Mouse (Mus musculus) myocyte (in vitro differentiated cells): ENCODE measurements around the gene Ngly1.

Source experiments
- CEBPB ChIP-seq: IDR thresholded peaks from 2 replicates; pipeline ENCODE4 v1.6.1; 2011; ENCODE audit warnings: mild to moderate bottlenecking, moderate library complexity; ENCODE audit not compliant: poor library complexity, insufficient read depth, severe bottlenecking
- E2F4 ChIP-seq: IDR thresholded peaks from one replicate; pipeline ENCODE4 v1.6.1; 2011; ENCODE audit warnings: mild to moderate bottlenecking, control low read depth, moderate library complexity; ENCODE audit not compliant: insufficient read depth
- MAX ChIP-seq: IDR thresholded peaks from one replicate; pipeline ENCODE4 v1.6.1; 2011; ENCODE audit warnings: low read depth, mild to moderate bottlenecking, control low read depth
- MYOD1 ChIP-seq, 3 experiments: IDR thresholded peaks; one replicate each; pipeline ENCODE4 v1.6.1; 2011; ENCODE audit warnings: control low read depth in 2 of 3, low read depth in 2 of 3, mild to moderate bottlenecking in 2 of 3, moderate library complexity in 1 of 3; ENCODE audit not compliant: insufficient read length in 2 of 3, control insufficient read depth in 1 of 3
- POLR2A ChIP-seq: IDR thresholded peaks from one replicate; pipeline ENCODE4 v1.6.1; 2011; ENCODE audit warnings: low read depth, mild to moderate bottlenecking, control low read depth, moderate library complexity; ENCODE audit not compliant: insufficient read length
- POLR2AphosphoS2 ChIP-seq: IDR thresholded peaks from one replicate; pipeline ENCODE4 v1.6.1; 2011; ENCODE audit warnings: low read depth, control low read depth; ENCODE audit not compliant: insufficient read length
- TCF12 ChIP-seq: IDR thresholded peaks from one replicate; pipeline ENCODE4 v1.6.1; 2011; ENCODE audit warnings: mild to moderate bottlenecking, control low read depth; ENCODE audit not compliant: poor library complexity, insufficient read depth, severe bottlenecking
- TCF3 ChIP-seq: IDR thresholded peaks from one replicate; pipeline ENCODE4 v1.6.1; 2011; ENCODE audit warnings: low read depth, control low read depth; ENCODE audit not compliant: insufficient read length
- USF1 ChIP-seq: IDR thresholded peaks from one replicate; pipeline ENCODE4 v1.6.1; 2011; ENCODE audit warnings: low read depth, mild to moderate bottlenecking, control low read depth, moderate library complexity

GRCm38 (mm10) chr14:16319818-16320217, 70.7 kb downstream of the Ngly1 start:
- TF ChIP-seq MAX: no peak
- TF ChIP-seq POLR2A: no peak
- no peak for TF ChIP-seq TCF3
- no peak for TF ChIP-seq CEBPB
- TF ChIP-seq TCF12: no peak
- no peak for TF ChIP-seq USF1
- TF ChIP-seq POLR2AphosphoS2: no peak
- TF ChIP-seq MYOD1 (IDR thresholded peaks at IDR 0.05; ENCODE audit: control insufficient read depth in 1 of 3, insufficient read length in 2 of 3, low read depth in 2 of 3): no peak
- no peak for TF ChIP-seq E2F4
